Mouse (Mus musculus) frontal cortex, postnatal 10 days (tissue): Measurements from ENCODE around the gene Plpp7.

Experiments used
- DNase-seq, 2 experiments: peaks; one replicate each; pipeline ENCODE4 v3.0.0; 2022; ENCODE audit warnings: low spot score in 2 of 2, mixed read lengths in 1 of 2

The Plpp7 gene

GRCm38 (mm10) chr2:32137667-32138266 is 42.4 kb downstream of the Plpp7 start:
- peak; percentile 94 to 98 for DNase-seq

DNA sequence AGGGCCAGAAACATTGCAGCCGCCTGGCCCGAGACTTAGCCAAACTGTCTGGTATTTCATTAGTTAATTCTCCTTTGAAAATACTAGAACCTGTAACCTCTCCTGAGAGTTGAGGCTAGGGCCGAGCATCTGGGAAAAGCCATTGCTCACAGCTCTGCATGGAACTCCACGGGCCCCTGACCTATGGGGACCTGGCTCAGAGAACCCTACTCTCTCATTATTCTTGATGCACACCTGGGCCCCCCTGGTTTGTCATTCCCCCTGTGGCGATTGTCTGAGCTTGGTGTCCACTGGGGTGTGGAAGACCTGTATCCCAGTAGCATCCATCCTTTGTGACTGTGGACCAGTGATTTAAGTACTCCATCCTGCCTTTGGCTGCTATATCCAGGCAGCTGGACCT is 44.0 kb downstream of the Plpp7 start:
- DNase-seq, result no peak

DNA sequence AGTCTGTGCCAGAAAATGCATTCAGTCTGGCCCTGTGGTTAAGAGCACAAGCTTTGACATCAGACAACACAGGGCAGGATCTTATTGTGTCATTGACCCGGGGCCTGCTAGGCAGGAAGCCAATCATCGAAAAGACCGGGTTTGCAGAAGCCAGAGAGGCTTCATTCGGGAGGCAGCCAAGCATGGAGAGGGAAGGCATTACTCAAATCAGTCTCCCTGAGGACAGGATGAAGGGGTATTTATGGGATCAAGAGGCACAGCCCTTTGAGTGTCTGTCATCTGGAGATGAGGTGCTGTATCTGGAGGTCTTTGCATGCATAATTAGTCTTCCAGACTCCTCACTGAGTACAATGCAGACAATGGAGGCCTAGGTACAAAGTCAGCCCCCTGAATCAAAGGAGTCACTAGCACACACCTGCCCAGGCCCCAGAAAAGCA is 45.2 kb downstream of the Plpp7 start:
- DNase-seq, result no peak

- DNase-seq, result no peak
Measured at GRCm38 (mm10) chr2:32141602-32142001, 46.3 kb downstream of the Plpp7 start.

DNA sequence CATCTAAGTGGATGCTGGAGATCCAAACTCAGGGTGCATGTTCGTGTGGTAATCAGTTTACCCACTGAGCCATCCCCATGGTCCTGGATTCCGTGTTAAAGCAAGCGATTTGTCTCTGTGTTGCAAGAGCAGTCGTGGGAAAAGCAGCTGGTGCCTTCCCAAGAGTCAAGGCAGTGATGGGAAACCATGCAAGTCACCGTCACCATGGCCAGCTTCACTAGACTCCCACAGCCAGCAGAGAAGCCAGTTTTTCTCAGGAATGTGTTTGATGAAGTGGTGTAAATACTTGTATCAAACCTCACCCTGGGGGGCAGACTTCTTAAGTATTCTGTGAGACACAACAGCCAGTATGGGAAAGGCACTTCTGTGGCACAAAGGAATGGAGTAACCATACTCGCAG is 47.0 kb downstream of the Plpp7 start:
- DNase-seq, result no peak

GRCm38 (mm10) chr2:32144633-32145032 is 49.3 kb downstream of the Plpp7 start:
- DNase-seq, result no peak

- no peak for DNase-seq
Measured at GRCm38 (mm10) chr2:32146617-32147162, 51.4 kb downstream of the Plpp7 start.

- no peak for DNase-seq
Measured at GRCm38 (mm10) chr2:32150135-32150534, 54.8 kb downstream of the Plpp7 start.

GRCm38 (mm10) chr2:32150562-32150923 is 55.2 kb downstream of the Plpp7 start:
- peak in 1 of 2 experiments; percentile 57 for DNase-seq

DNA sequence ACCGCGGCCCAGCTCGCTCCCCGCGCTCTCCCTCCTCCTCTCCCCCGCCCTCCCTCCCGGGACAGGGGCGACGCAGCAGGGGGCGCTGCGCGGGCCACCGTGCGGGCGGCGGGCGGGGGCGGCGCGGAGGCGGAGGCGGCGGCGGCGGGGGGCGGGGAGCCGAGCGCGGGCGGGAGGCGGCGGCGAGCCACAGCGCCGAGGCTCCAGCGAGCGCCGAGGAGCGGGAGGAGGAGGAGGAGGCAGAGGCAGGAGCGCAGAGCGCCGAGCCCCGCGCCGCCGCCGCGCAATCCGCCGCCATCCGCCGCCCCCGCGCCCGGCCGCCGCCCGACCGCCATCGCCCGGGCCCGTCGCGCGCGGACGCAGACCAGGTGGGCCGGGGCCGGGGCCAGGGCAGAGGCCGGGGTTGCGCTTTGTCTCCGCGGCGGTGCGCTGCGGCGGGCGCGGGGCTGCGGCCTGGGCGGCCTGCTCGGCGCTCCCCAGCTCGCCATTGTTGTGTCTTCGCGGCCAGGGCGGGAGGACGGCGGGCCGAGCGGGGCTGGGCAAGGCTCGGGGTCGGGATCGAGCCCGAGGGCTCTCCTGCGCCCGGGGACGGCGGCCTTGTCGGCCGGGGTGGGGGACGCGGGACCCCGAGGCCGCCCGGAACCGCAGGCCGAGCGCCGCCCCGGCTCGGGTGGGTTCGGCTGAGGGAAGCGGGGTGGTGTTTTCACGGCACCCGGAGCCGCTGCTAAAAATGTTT is 55.8 kb downstream of the Plpp7 start, which contains the start of gene Prrc2b:
Gene Prrc2b, plus strand, starts transcription at position 159 of the 736 bp plus-strand sequence.
- peak in 1 of 2 experiments; percentile 57 for DNase-seq

DNA sequence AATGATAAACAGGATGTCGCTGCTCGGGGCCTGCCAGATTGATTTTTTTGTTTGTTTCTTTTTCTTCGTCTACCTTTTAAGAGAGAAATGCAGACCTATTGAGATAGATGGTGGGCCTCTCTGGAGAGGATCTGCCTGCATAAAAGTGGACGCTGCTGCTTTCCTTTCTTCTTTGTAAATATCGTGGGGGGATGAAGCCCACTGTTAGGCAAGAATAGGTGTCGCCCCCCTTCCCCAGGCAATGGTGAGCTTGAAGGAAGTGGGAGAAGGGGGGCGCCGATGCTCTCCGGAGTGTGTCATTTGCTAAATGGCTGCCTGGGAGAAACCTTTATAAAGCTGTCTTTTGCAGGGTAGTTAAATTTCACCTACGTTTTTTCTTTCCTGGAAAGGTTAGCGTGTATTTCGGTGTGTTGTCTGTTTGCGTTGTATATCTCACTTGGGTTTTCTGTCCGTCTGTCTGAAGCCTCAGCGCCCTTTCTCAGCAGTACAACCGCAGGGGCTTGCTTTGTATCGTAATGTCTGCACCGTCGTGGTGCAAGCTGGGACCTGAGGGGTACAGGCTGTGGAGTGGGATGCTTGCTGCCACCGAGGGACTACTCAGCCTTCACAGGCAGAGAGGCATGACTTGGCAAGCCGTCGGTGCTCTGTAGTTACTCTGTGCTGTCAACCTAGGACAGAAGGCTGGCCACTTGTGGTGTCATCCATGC is 56.5 kb downstream of the Plpp7 start:
- peak in 1 of 2 experiments; percentile 42 for DNase-seq

- DNase-seq, result no peak
Measured at GRCm38 (mm10) chr2:32152367-32153034, 57.2 kb downstream of the Plpp7 start.

DNA sequence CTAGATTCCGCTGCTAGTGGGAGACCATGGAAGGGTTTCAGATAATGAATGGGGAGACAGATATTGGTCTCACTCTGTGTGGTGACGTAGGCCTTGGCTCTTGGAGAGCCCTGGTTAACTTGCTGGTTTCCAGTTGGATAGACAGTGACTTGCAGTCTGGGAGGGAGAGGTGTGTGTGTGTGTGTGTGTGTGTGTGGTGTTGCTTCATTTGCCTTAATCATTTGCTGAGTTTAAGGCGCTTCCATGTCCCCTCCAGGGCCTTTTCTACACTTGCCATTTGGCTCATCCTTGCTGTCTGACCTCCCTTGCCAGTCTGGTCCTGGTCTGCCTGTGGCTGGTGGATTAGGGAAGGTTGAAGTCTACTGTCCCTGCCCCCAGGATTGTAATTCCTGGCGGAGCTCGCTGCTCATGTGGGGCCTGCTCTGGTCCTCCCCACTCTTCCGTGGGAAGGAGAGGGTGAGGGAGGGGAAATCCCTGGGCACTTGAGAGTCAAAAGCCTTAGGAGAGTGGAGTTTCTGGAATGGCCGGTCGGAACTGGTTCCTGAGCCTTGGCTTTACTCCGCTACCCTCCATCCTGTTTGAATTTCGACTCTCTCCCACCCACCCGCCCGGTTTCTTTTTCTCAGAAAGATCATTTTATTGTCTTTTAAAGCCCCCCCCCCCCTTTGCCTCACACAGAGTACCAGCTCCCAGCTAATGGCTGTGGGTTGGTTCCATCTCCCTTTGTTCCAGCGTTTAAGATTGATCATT is 57.9 kb downstream of the Plpp7 start:
- DNase-seq, result no peak

DNA sequence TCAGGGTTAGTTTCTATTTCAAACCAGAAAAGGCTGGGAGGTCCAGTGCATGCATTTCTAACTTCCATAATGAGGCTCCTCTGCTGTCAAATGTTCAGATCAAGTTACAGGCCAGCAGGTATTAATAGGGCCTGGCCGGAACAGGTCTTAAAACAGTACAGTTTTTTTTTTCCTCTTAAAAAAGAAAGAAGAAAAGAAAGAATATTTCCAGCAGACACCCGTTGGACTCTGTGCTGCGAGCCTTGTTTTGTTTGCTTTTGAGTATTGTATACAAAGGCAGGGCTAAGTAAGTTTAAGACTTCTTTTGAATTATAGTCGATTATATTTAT is 58.4 kb downstream of the Plpp7 start:
- no peak for DNase-seq

DNA sequence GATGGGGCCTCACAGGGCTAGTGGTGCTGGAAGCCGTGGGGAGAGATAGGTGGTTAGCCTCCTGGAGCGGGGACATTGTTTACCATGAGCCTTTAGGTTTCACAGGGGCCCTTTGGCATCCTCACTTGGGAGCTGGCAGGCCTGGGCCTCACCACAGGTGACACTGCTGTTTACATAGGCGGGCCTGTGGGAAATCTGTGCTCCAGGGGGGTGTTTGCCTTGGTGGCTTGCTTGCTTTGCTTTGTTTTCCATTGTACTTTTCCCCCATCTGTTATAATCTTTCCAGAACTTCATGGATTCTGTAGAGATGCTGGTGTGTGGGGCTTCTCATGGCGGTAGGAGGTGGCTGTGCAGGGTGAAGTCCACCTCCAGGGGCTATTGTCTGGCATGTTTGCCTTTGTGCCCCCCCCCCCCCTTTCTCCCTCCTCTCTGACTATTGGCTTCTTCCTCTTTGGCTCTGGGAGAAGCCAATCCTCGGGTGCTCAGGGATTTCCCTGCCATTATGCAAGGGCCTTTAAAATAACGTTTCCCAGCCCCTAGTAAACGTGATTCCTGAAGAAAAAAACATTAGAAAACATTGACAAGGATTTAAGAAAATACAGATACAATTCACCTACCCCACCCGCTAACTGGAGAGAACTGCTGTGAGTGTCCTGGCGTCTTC is 59.1 kb downstream of the Plpp7 start:
- no peak for DNase-seq

DNA sequence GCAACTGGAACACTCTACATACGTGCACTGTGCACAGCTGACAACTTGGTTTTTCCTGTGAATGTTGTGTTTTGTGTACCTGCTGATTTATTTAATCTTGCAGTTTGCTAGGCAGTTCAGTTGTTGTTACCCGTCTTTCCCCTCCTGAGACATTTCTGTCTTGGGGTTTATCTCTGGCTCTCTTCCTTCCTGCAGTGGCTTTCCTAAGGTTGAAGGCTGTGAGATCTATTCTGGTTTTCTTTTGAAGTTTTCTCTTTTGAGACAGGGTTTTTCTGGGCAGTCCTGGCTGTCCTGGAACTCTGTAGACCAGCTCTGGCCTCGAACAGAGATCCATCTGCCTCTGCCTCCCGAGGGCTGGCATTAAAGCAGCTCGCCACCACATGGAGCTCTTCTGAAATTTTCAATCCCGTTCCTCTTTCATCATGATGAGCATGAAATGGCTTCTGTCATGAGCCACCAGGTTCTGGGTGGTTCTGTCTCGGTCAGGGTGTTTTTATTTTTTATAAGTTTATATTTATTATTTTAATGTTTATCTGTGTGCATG is 59.7 kb downstream of the Plpp7 start:
- DNase-seq, result no peak

DNA sequence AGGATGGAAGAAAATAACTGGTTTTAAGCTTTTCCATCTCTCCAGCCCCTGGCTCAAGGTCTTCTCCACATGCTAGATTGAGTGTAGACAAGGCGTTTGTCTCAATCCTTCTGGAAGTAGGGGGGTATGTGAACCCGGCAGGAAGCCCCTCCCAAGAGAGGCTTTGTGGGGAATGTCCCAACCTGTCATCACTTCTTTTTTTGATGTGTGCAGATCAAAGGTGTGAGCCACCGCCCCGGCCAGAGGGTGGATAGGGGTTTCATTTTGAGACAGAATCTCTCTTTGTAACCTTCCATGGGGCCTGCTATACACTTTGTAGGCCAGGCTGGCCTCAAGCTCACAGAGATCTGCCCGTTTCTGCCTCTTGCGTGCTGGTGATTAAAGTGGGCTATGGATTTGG is 60.3 kb downstream of the Plpp7 start:
- DNase-seq, result no peak

GRCm38 (mm10) chr2:32156645-32157044 is 61.3 kb downstream of the Plpp7 start:
- DNase-seq, result no peak

DNA sequence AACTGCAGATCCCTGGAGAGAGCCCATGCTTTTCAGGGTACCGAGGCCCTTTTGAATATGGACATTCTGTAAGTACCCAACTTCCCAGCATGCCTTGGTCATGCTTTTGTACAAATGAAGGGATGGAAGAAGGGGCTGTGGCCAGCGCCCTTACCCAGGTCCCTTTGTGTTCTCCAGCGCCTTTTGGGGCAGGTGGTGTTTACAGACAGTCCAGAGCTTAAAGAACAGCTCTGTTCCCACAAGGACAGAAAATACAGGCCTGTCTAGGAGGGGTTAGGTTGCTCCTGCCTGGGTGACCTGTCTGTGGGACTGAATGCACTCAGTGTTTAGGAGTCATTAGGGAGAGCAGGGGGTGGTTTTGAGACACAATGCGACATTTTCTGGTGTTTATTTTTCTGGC is 62.0 kb downstream of the Plpp7 start:
- no peak for DNase-seq

- no peak for DNase-seq
Measured at GRCm38 (mm10) chr2:32158616-32159239, 63.4 kb downstream of the Plpp7 start.
